Mouse (Mus musculus): Measurements from ENCODE around the gene Shd.
"Not testable (repeated sequence)": the region's sequence is repeated elsewhere in the genome, so short reads cannot be mapped to it uniquely, and the experiment has no call there.

The Shd gene

GRCm38 (mm10) chr17:55969966-55970891 lies at the start of gene Shd:
Gene Shd (plus strand): TSS chr17:55970467.
- DNase-seq: peak; percentile 66

GRCm38 (mm10) chr17:55931553-55932502 lies 38.4 kb upstream of the Shd start:
- peak; percentile 82 for DNase-seq

- no peak for DNase-seq
Observed at GRCm38 (mm10) chr17:55932635-55933034, 37.6 kb upstream of the Shd start.

GRCm38 (mm10) chr17:55933191-55933590 lies 37.1 kb upstream of the Shd start:
- DNase-seq: no peak

GRCm38 (mm10) chr17:55944387-55944865 lies 25.8 kb upstream of the Shd start:
- DNase-seq: not testable (repeated sequence)

GRCm38 (mm10) chr17:55944866-55945682 lies 25.2 kb upstream of the Shd start:
- DNase-seq: peak; percentile 96

GRCm38 (mm10) chr17:55945696-55946095 lies 24.6 kb upstream of the Shd start:
- peak; percentile 57 for DNase-seq

GRCm38 (mm10) chr17:55948647-55949046 lies 21.6 kb upstream of the Shd start:
- no peak for DNase-seq

GRCm38 (mm10) chr17:55949400-55949799 lies 20.9 kb upstream of the Shd start, which contains the start of gene Zfp119b:
Gene Zfp119b (minus strand): TSS chr17:55949500.
- no peak for DNase-seq

GRCm38 (mm10) chr17:55950601-55951000 lies 19.7 kb upstream of the Shd start:
- no peak for DNase-seq

- no peak for DNase-seq
Observed at GRCm38 (mm10) chr17:55952041-55952440, 18.2 kb upstream of the Shd start.

- no peak for DNase-seq
Observed at GRCm38 (mm10) chr17:55952447-55953027, 17.7 kb upstream of the Shd start, which contains the start of gene Ebi3. Gene Ebi3 (plus strand): TSS chr17:55952640.

- DNase-seq: peak; percentile 21
Observed at GRCm38 (mm10) chr17:55953751-55954150, 16.5 kb upstream of the Shd start.

- peak; percentile 30 for DNase-seq
Observed at GRCm38 (mm10) chr17:55954229-55954628, 16.0 kb upstream of the Shd start.

- DNase-seq: peak; percentile 92
Observed at GRCm38 (mm10) chr17:55956129-55956528, 14.1 kb upstream of the Shd start.

- DNase-seq: no peak
Observed at GRCm38 (mm10) chr17:55956591-55956990, 13.7 kb upstream of the Shd start.

GRCm38 (mm10) chr17:55957168-55957567 lies 13.1 kb upstream of the Shd start:
- DNase-seq: peak; percentile 80

- peak; percentile 62 for DNase-seq
Observed at GRCm38 (mm10) chr17:55957726-55958583, 12.3 kb upstream of the Shd start.

GRCm38 (mm10) chr17:55958584-55958886 lies 11.7 kb upstream of the Shd start:
- DNase-seq: peak; percentile 53

- peak; percentile 94 for DNase-seq
Observed at GRCm38 (mm10) chr17:55958918-55959728, 11.1 kb upstream of the Shd start, which contains the start of gene Yju2. Gene Yju2 (plus strand): TSS chr17:55959099.

Measured in cerebellum, adult 11-12 months (tissue).